Mouse (Mus musculus) liver, adult 2 months (tissue): ENCODE measurements around the gene Mrap. TPM values are rescaled to one million over a fixed set of nuclear protein-coding genes. Genes with fewer than 3 reads are reported as not detected.

Experiments
- DNase-seq: peaks from one replicate; pipeline ENCODE4 v3.0.0-alpha.2; 2011; ENCODE audit warnings: low read depth, low spot score; ENCODE audit errors: extremely low read depth
- H3K27ac ChIP-seq: fragments of 200-500 bp; replicated peaks from 2 replicates; pipeline ENCODE4 v1.5.1; 2012; ENCODE audit warnings: low read depth, mild to moderate bottlenecking, control low read depth, inconsistent platforms, low read length; ENCODE audit not compliant: insufficient read depth
- H3K27me3 ChIP-seq: fragments of 200-500 bp; 2 replicates; pipeline ENCODE4 v1.6.1; 2012; ENCODE audit warnings: mild to moderate bottlenecking, moderate library complexity, low read length, inconsistent platforms; ENCODE audit not compliant: control insufficient read depth, insufficient read depth
- H3K36me3 ChIP-seq: fragments of 200-500 bp; 2 replicates; pipeline ENCODE4 v1.6.1; 2012; ENCODE audit warnings: low read length, inconsistent platforms; ENCODE audit not compliant: control insufficient read depth, insufficient read depth
- H3K4me1 ChIP-seq: fragments of 200-500 bp; 2 replicates; pipeline ENCODE4 v1.6.1; 2011; ENCODE audit warnings: low read length; ENCODE audit not compliant: control insufficient read depth, insufficient read depth
- H3K4me3 ChIP-seq: fragments of 200-500 bp; 2 replicates; pipeline ENCODE4 v1.5.1; 2011; ENCODE audit warnings: low read depth, mild to moderate bottlenecking, control low read depth, low read length, moderate library complexity; ENCODE audit not compliant: insufficient read depth
- H3K79me2 ChIP-seq: fragments of 200-500 bp; 2 replicates; pipeline ENCODE4 v1.6.1; 2012; ENCODE audit warnings: inconsistent platforms, mild to moderate bottlenecking, low read length, moderate library complexity; ENCODE audit not compliant: control insufficient read depth, insufficient read depth
- H3K9ac ChIP-seq: fragments of 200-500 bp; 2 replicates; pipeline ENCODE4 v1.6.1; 2012; ENCODE audit warnings: low read depth, mild to moderate bottlenecking, control low read depth, inconsistent platforms, low read length
- CTCF ChIP-seq: fragments of 200-500 bp; IDR thresholded peaks from 2 replicates; pipeline ENCODE4 v1.5.1; 2011; ENCODE audit warnings: low read depth, low read length, control low read depth
- POLR2A ChIP-seq: fragments of 200-500 bp; IDR thresholded peaks from 2 replicates; pipeline ENCODE4 v1.6.1; 2011; ENCODE audit warnings: low read length, control low read depth; ENCODE audit not compliant: insufficient read depth; ENCODE audit errors: extremely low read depth
- WGBS: fragments of 180-500 bp; shearing (Covaris S2); methylation state at CpG from one replicate; pipeline ENCODE4 v1.1.7; 2018; 5-methylcytosine and 5-hydroxymethylcytosine counted together
- polyA plus RNA-seq: library from polyadenylated mRNA; depleted of rRNA; stranded (reverse); fragments of >200 nt; gene quantifications from 2 replicates; pipeline ENCODE4 v1.2.3, GENCODE M21; 2012; rRNA removed
- total RNA-seq: library from RNA; depleted of rRNA; stranded (reverse); fragments of >200 nt; gene quantifications from 2 replicates; pipeline ENCODE4 v1.2.3, GENCODE M21; 2014; rRNA removed

The Mrap gene
- total and polyA plus RNA-seq, 2 experiments = 60.5 to 173 TPM

DNA sequence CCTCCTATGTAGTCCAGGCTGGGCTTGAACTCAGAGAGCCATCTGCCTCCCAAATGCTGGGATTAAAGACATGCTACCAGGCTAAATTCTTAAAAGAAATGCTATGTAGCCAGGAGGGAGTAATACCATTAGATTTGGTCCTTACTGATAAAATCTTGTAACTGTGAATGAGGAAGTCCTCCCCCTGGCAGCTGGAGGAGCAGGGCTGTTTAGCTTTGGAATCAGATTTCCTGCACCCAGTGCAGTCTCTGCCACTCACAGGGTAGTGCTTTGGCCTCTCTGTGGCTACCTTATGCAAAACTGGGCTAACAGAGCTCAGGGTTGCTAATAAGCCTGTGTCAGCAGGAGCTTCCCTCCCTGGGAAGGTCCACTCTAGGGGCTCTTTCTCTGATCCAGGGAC, 56.7 kb downstream of the Mrap start:
- Histone ChIP-seq H3K27me3 (no peaks in the 10 kb centered on the region), H3K36me3 (peaks cover 36% of the 10 kb centered on the region), H3K9ac (no peak overlapping the region), H3K27ac (no peak overlapping the region), H3K4me3 (no peak overlapping the region), H3K79me2 (no peaks in the 10 kb centered on the region), H3K4me1 (no peaks in the 10 kb centered on the region)
- TF ChIP-seq CTCF (no peak), POLR2A (no peak)
- DNase-seq = no peak

- H3K36me3 ChIP-seq = peaks cover 35% of the 10 kb centered on the region
- H3K9ac ChIP-seq = no peak overlapping the region
- WGBS = 92% methylated on average over 8 of the region's 8 CpGs
- H3K79me2 ChIP-seq = no peaks in the 10 kb centered on the region
- H3K4me1 ChIP-seq = no peaks in the 10 kb centered on the region
- no peak overlapping the region for H3K27ac ChIP-seq
- no peak for TF ChIP-seq CTCF
- no peak for TF ChIP-seq POLR2A
- no peak overlapping the region for H3K4me3 ChIP-seq
- no peaks in the 10 kb centered on the region for H3K27me3 ChIP-seq
- no peak for DNase-seq
Measured at GRCm38 (mm10) chr16:90798446-90798845, 60.4 kb downstream of the Mrap start.

DNA sequence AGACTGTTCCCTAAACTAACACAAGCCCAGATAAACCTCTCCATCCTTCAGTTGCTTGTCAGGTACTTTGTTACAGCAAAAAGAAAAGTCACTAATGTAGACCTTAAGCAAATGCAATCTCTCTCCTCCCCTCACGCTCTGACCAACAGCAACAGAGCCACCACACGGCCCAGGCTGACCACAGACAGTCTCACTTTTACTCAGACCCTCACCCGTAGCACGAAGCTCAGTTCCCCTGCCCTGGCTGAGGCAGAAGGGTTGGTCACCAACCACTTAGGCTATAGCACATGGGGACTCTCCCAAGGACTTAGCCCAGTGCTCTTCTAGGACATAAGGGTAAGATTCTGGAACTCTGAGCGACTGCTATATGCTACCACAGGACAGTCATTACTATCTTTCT, 60.8 kb downstream of the Mrap start:
- Histone ChIP-seq H3K27me3 (no peaks in the 10 kb centered on the region), H3K27ac (no peak overlapping the region), H3K79me2 (no peaks in the 10 kb centered on the region), H3K9ac (no peak overlapping the region), H3K4me1 (no peaks in the 10 kb centered on the region), H3K36me3 (peaks cover 37% of the 10 kb centered on the region), H3K4me3 (no peak overlapping the region)
- 93% methylated on average over 5 of the region's 5 CpGs for WGBS
- DNase-seq = no peak
- TF ChIP-seq CTCF (no peak), POLR2A (no peak)

Other genes starting within 250 kb of the Mrap start
- 4.2 and 4.3 TPM in 2 replicates for gene Mis18a, start 10.8 kb upstream of the Mrap start, total RNA-seq
- gene Mis18a, start 10.8 kb upstream of the Mrap start, polyA plus RNA-seq = 3.1 and 4.2 TPM in 2 replicates
- gene Urb1, start 72.2 kb downstream of the Mrap start, total RNA-seq = 2.7 and 3.0 TPM in 2 replicates
- 1.5 and 1.9 TPM in 2 replicates for gene Urb1, start 72.2 kb downstream of the Mrap start, polyA plus RNA-seq
- 0.37 and 0.47 TPM in 2 replicates for gene Eva1c, start 88.5 kb downstream of the Mrap start, total RNA-seq
- 0.11 and 0.38 TPM in 2 replicates for gene Eva1c, start 88.5 kb downstream of the Mrap start, polyA plus RNA-seq
- gene Cfap298, start 196.9 kb downstream of the Mrap start, total RNA-seq = 10.8 and 14.0 TPM in 2 replicates
- gene Cfap298, start 196.9 kb downstream of the Mrap start, polyA plus RNA-seq = 15.5 and 22.5 TPM in 2 replicates